Mouse (Mus musculus): ENCODE measurements around the gene Sox11. TPM values are rescaled to one million over a fixed set of nuclear protein-coding genes. Genes with fewer than 3 reads are reported as not detected.

Gene Sox11
- polyA plus RNA-seq, 1 experiment from 2014 or later, result 827 TPM

DNA sequence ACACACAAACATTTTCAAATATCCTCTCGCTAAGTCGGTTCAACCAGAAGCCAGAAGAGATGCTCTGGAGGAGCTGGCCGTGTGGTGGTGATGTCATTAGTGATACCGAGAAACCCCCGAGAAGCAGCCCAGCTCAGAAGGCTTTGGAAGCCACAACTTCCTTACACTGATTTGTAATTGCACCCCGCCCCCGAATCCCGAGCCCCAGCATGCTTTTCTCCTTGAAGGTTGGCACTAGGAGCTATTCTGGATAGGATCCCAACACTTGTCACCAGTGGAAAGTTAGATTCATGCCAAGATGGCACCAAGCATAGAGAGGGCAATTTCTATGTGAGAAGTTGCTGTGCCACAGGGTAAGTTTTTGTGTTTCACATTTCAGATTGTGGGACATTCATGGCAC, 29.4 kb downstream of the Sox11 start:
- ATAC-seq (ENCODE audit: low FRiP score, low TSS enrichment), result no peak
- DNase-seq, result no peak
- H3K9ac ChIP-seq (replicated peaks; ENCODE audit: low read length), result no peak overlapping the region
- H3K4me3 ChIP-seq (replicated peaks; ENCODE audit: low read depth, low read length), result no peak overlapping the region
- no peaks in the 10 kb centered on the region for H3K36me3 ChIP-seq (ENCODE audit: control insufficient read depth, insufficient read depth, low read length)
- WGBS, result 91% methylated on average over 8 of the region's 8 CpGs
- H3K27me3 ChIP-seq (ENCODE audit: control insufficient read depth, insufficient read depth, low read length), result no peaks in the 10 kb centered on the region
- no peaks in the 10 kb centered on the region for H3K9me3 ChIP-seq (ENCODE audit: control insufficient read depth, low read length)
- 0 out of 2 replicates have a peak, but pooled peaks cover 5% of the 10 kb centered on the region for H3K4me1 ChIP-seq (ENCODE audit: control insufficient read depth, insufficient read depth, low read length)
- H3K4me2 ChIP-seq (ENCODE audit: low read length), result no peak overlapping the region
- H3K27ac ChIP-seq (replicated peaks; ENCODE audit: low read depth, low read length), result no peak overlapping the region

GRCm38 (mm10) chr12:27311854-27312466, 30.4 kb downstream of the Sox11 start:
- no peaks in the 10 kb centered on the region for H3K27me3 ChIP-seq (ENCODE audit: control insufficient read depth, insufficient read depth, low read length)
- H3K4me2 ChIP-seq (ENCODE audit: low read length), result no peak overlapping the region
- no peak overlapping the region for H3K4me3 ChIP-seq (replicated peaks; ENCODE audit: low read depth, low read length)
- H3K4me1 ChIP-seq (ENCODE audit: control insufficient read depth, insufficient read depth, low read length), result 0 out of 2 replicates have a peak, but pooled peaks cover 5% of the 10 kb centered on the region
- peak; percentile 21 for DNase-seq
- WGBS, result 18% methylated on average over 9 of the region's 9 CpGs
- ATAC-seq (ENCODE audit: low FRiP score, low TSS enrichment), result no peak
- no peak overlapping the region for H3K27ac ChIP-seq (replicated peaks; ENCODE audit: low read depth, low read length)
- no peaks in the 10 kb centered on the region for H3K36me3 ChIP-seq (ENCODE audit: control insufficient read depth, insufficient read depth, low read length)
- no peaks in the 10 kb centered on the region for H3K9me3 ChIP-seq (ENCODE audit: control insufficient read depth, low read length)
- no peak overlapping the region for H3K9ac ChIP-seq (replicated peaks; ENCODE audit: low read length)

DNA sequence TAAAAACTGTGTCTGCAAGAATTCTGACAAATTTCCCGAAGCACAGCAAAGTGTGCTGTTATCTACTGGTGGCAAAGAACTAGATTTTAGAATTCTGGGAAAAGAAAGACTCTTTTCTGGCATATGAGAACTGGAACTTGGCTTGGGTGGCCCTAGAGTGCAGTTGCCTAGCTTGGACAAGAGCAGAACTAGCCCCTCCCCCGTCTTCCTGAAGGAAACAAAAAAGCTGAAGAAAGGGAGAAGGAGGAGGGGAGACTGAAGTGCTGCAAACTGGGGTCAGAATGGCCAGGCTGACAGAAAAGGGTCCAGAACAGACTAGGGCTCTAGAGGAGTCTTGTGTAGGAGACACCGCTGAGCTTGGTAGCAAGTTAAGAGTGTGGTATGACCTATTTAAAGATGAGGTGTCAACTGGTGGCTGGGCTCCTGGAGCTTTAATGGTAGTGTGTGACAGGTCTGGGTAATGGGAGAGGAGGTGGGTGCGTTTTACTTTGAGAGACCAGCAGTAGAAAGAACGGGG, 31.0 kb downstream of the Sox11 start:
- Histone ChIP-seq H3K4me1 (ENCODE audit: control insufficient read depth, insufficient read depth, low read length) (0 out of 2 replicates have a peak, but pooled peaks cover 5% of the 10 kb centered on the region), H3K36me3 (ENCODE audit: control insufficient read depth, insufficient read depth, low read length) (no peaks in the 10 kb centered on the region), H3K9me3 (ENCODE audit: control insufficient read depth, low read length) (no peaks in the 10 kb centered on the region), H3K27me3 (ENCODE audit: control insufficient read depth, insufficient read depth, low read length) (no peaks in the 10 kb centered on the region), H3K9ac (replicated peaks; ENCODE audit: low read length) (no peak overlapping the region), H3K27ac (replicated peaks; ENCODE audit: low read depth, low read length) (no peak overlapping the region), H3K4me2 (ENCODE audit: low read length) (no peak overlapping the region), H3K4me3 (replicated peaks; ENCODE audit: low read depth, low read length) (no peak overlapping the region)
- DNase-seq, result no peak
- WGBS, result 42% methylated on average over 5 of the region's 5 CpGs
- no peak for ATAC-seq (ENCODE audit: low FRiP score, low TSS enrichment)

- Histone ChIP-seq H3K4me1 (ENCODE audit: control insufficient read depth, insufficient read depth, low read length) (0 out of 2 replicates have a peak, but pooled peaks cover 5% of the 10 kb centered on the region), H3K36me3 (ENCODE audit: control insufficient read depth, insufficient read depth, low read length) (no peaks in the 10 kb centered on the region), H3K27me3 (ENCODE audit: control insufficient read depth, insufficient read depth, low read length) (no peaks in the 10 kb centered on the region), H3K4me2 (ENCODE audit: low read length) (no peak overlapping the region), H3K4me3 (replicated peaks; ENCODE audit: low read depth, low read length) (no peak overlapping the region), H3K9ac (replicated peaks; ENCODE audit: low read length) (no peak overlapping the region), H3K9me3 (ENCODE audit: control insufficient read depth, low read length) (no peaks in the 10 kb centered on the region), H3K27ac (replicated peaks; ENCODE audit: low read depth, low read length) (no peak overlapping the region)
- DNase-seq, result no peak
- no peak for ATAC-seq (ENCODE audit: low FRiP score, low TSS enrichment)
- 78% methylated on average over 13 of the region's 13 CpGs for WGBS
Measured at GRCm38 (mm10) chr12:27310703-27311102, 31.7 kb downstream of the Sox11 start.

GRCm38 (mm10) chr12:27309969-27310368, 32.4 kb downstream of the Sox11 start:
- Histone ChIP-seq H3K9me3 (ENCODE audit: control insufficient read depth, low read length) (no peaks in the 10 kb centered on the region), H3K9ac (replicated peaks; ENCODE audit: low read length) (no peak overlapping the region), H3K4me3 (replicated peaks; ENCODE audit: low read depth, low read length) (no peak overlapping the region), H3K27ac (replicated peaks; ENCODE audit: low read depth, low read length) (no peak overlapping the region), H3K4me1 (ENCODE audit: control insufficient read depth, insufficient read depth, low read length) (0 out of 2 replicates have a peak, but pooled peaks cover 6% of the 10 kb centered on the region), H3K27me3 (ENCODE audit: control insufficient read depth, insufficient read depth, low read length) (no peaks in the 10 kb centered on the region), H3K4me2 (ENCODE audit: low read length) (no peak overlapping the region), H3K36me3 (ENCODE audit: control insufficient read depth, insufficient read depth, low read length) (no peaks in the 10 kb centered on the region)
- DNase-seq (no peak), ATAC-seq (ENCODE audit: low FRiP score, low TSS enrichment) (no peak)
- 85% methylated on average over 6 of the region's 6 CpGs for WGBS

- Histone ChIP-seq H3K9ac (replicated peaks; ENCODE audit: low read length) (no peak overlapping the region), H3K4me1 (ENCODE audit: control insufficient read depth, insufficient read depth, low read length) (0 out of 2 replicates have a peak, but pooled peaks cover 5% of the 10 kb centered on the region), H3K9me3 (ENCODE audit: control insufficient read depth, low read length) (no peaks in the 10 kb centered on the region), H3K27ac (replicated peaks; ENCODE audit: low read depth, low read length) (peak overlapping the region; percentile 32; the same call in 1 of the 2 replicates), H3K27me3 (ENCODE audit: control insufficient read depth, insufficient read depth, low read length) (no peaks in the 10 kb centered on the region), H3K4me3 (replicated peaks; ENCODE audit: low read depth, low read length) (no peak overlapping the region), H3K4me2 (ENCODE audit: low read length) (no peak overlapping the region), H3K36me3 (ENCODE audit: control insufficient read depth, insufficient read depth, low read length) (no peaks in the 10 kb centered on the region)
- WGBS, result 54% methylated on average over 2 of the region's 2 CpGs
- no peak for DNase-seq
- no peak for ATAC-seq (ENCODE audit: low FRiP score, low TSS enrichment)
Measured at GRCm38 (mm10) chr12:27304713-27305437, 37.5 kb downstream of the Sox11 start.

DNA sequence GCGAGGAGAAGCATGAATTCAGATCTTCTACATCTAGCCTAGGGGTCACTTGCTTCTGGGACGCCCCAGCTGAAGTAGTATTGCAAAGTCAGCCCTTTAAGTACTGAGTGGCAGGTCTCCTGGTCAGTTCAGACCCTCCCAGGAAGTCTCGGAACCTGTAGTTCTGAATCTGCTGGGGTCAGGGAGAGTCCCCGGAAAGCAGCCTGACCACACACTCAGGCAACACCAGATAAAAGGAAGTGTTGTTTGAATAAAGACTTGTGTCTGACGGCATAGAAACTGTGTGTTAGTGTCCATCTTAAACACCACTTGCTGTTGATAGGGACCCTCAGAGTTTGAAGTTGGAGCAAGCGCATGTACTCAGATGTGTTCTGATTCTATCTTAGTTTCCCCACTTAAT, 39.2 kb downstream of the Sox11 start:
- Histone ChIP-seq H3K4me2 (ENCODE audit: low read length) (no peak overlapping the region), H3K9ac (replicated peaks; ENCODE audit: low read length) (no peak overlapping the region), H3K36me3 (ENCODE audit: control insufficient read depth, insufficient read depth, low read length) (no peaks in the 10 kb centered on the region), H3K4me1 (ENCODE audit: control insufficient read depth, insufficient read depth, low read length) (0 out of 2 replicates have a peak, but pooled peaks cover 5% of the 10 kb centered on the region), H3K27ac (replicated peaks; ENCODE audit: low read depth, low read length) (no peak overlapping the region), H3K9me3 (ENCODE audit: control insufficient read depth, low read length) (no peaks in the 10 kb centered on the region), H3K4me3 (replicated peaks; ENCODE audit: low read depth, low read length) (no peak overlapping the region), H3K27me3 (ENCODE audit: control insufficient read depth, insufficient read depth, low read length) (no peaks in the 10 kb centered on the region)
- DNase-seq (no peak), ATAC-seq (ENCODE audit: low FRiP score, low TSS enrichment) (no peak)
- 83% methylated on average over 6 of the region's 6 CpGs for WGBS

- Histone ChIP-seq H3K27me3 (ENCODE audit: control insufficient read depth, insufficient read depth, low read length) (no peaks in the 10 kb centered on the region), H3K27ac (replicated peaks; ENCODE audit: low read depth, low read length) (no peak overlapping the region), H3K4me3 (replicated peaks; ENCODE audit: low read depth, low read length) (no peak overlapping the region), H3K4me1 (ENCODE audit: control insufficient read depth, insufficient read depth, low read length) (no peaks in the 10 kb centered on the region), H3K36me3 (ENCODE audit: control insufficient read depth, insufficient read depth, low read length) (no peaks in the 10 kb centered on the region), H3K9ac (replicated peaks; ENCODE audit: low read length) (no peak overlapping the region), H3K9me3 (ENCODE audit: control insufficient read depth, low read length) (no peaks in the 10 kb centered on the region), H3K4me2 (ENCODE audit: low read length) (no peak overlapping the region)
- WGBS, result 76% methylated on average over 3 of the region's 3 CpGs
- DNase-seq, result no peak
- ATAC-seq (ENCODE audit: low FRiP score, low TSS enrichment), result no peak
Measured at GRCm38 (mm10) chr12:27298721-27299120, 43.7 kb downstream of the Sox11 start.
